Comparison of ENCODE assay signal across 8 mouse cellular contexts in genomic region chr7:118584257-118584907, GRCm38 (mm10). TPM values are rescaled to one million over a fixed set of nuclear protein-coding genes. Genes with fewer than 3 reads are reported as not detected.
DNase-seq lines count a peak whose midpoint lies in the region; ATAC-seq and TF ChIP-seq lines count a peak whose summit lies in the region.

Gene Tmc7, minus strand, starts transcription at chr7:118584736.

- no peaks in the 10 kb centered on the region for H3K27me3 ChIP-seq in intestine, postnatal 0 days (replicated peaks; ENCODE audit: control insufficient read depth, insufficient read depth, low read length)
- no peaks in the 10 kb centered on the region for H3K27me3 ChIP-seq in limb, embryonic 15.5 days
- no peaks in the 10 kb centered on the region for H3K27me3 ChIP-seq in stomach, postnatal 0 days (ENCODE audit: control insufficient read depth, insufficient read depth, low read length)

- H3K36me3 ChIP-seq in intestine, postnatal 0 days (ENCODE audit: control insufficient read depth, insufficient read depth): no peaks in the 10 kb centered on the region
- no peaks in the 10 kb centered on the region for H3K36me3 ChIP-seq in limb, embryonic 15.5 days
- H3K36me3 ChIP-seq in stomach, postnatal 0 days (ENCODE audit: control insufficient read depth, insufficient read depth, low read length): no peaks in the 10 kb centered on the region

- DNase-seq in left cerebral cortex, adult 18-20 months (ENCODE audit: low spot score in 2 of 2): peak; percentile 80 to 85
- DNase-seq in left cerebral cortex, adult 11 months (ENCODE audit: low spot score): no peak
- peak; percentile 88 for DNase-seq in embryo, embryonic 9.5 days (ENCODE audit: extremely low spot score)
- DNase-seq in naive thymus-derived CD4-positive, alpha-beta T cell, adult 2 months (ENCODE audit: low read depth): peak; percentile 15
- peak; percentile 92 for DNase-seq in stomach, postnatal 0 days (ENCODE audit: low spot score)

- peak; percentile 50 for ATAC-seq in granulocyte monocyte progenitor cell, adult 5-6 weeks (replicated peaks; ENCODE audit: poor library complexity, severe bottlenecking)
- peak; percentile 41 for ATAC-seq in intestine, postnatal 0 days
- ATAC-seq in limb, embryonic 15.5 days (ENCODE audit: insufficient number of reproducible peaks, low FRiP score, low TSS enrichment, low read depth): peak; percentile 66
- peak; percentile 77 for ATAC-seq in stomach, postnatal 0 days (ENCODE audit: low FRiP score, low TSS enrichment)

- H3K9ac ChIP-seq in intestine, postnatal 0 days (ENCODE audit: low read depth, low read length): peak within 1 kb of the TSS; percentile 77
- peak within 1 kb of the TSS; percentile 65 for H3K9ac ChIP-seq in limb, embryonic 15.5 days
- peak within 1 kb of the TSS; percentile 77 for H3K9ac ChIP-seq in stomach, postnatal 0 days (ENCODE audit: low read length)

- H3K4me2 ChIP-seq in intestine, postnatal 0 days (replicated peaks; ENCODE audit: low read depth): peak within 1 kb of the TSS; percentile 98
- peak within 1 kb of the TSS; percentile 97 for H3K4me2 ChIP-seq in limb, embryonic 15.5 days
- H3K4me2 ChIP-seq in stomach, postnatal 0 days (replicated peaks; ENCODE audit: low read depth): peak within 1 kb of the TSS; percentile 96

- TF ChIP-seq EP300 in stomach, postnatal 0 days (optimal IDR thresholded peaks at IDR 0.05): no peak

- H3K27ac ChIP-seq in intestine, postnatal 0 days (ENCODE audit: low read depth, low read length): peak within 1 kb of the TSS; percentile 50; the same call in 1 of the 2 replicates
- peak within 1 kb of the TSS; percentile 38; the same call in 1 of the 2 replicates for H3K27ac ChIP-seq in limb, embryonic 15.5 days
- peak within 1 kb of the TSS; percentile 83 for H3K27ac ChIP-seq in stomach, postnatal 0 days (replicated peaks)

- 1% methylated on average over 47 of the region's 51 CpGs for WGBS in intestine, postnatal 0 days
- under 1% methylated on average over 50 of the region's 51 CpGs for WGBS in limb, embryonic 15.5 days
- WGBS in stomach, postnatal 0 days: 1% methylated on average over 36 of the region's 51 CpGs

- H3K4me1 ChIP-seq in intestine, postnatal 0 days (replicated peaks; ENCODE audit: control insufficient read depth, insufficient read depth, low read length): no peaks in the 10 kb centered on the region
- H3K4me1 ChIP-seq in limb, embryonic 15.5 days: peaks cover 12% of the 10 kb centered on the region
- H3K4me1 ChIP-seq in stomach, postnatal 0 days (replicated peaks; ENCODE audit: control insufficient read depth, insufficient read depth): no peaks in the 10 kb centered on the region

- no peaks in the 10 kb centered on the region for H3K9me3 ChIP-seq in intestine, postnatal 0 days (ENCODE audit: control insufficient read depth)
- no peaks in the 10 kb centered on the region for H3K9me3 ChIP-seq in limb, embryonic 15.5 days
- no peaks in the 10 kb centered on the region for H3K9me3 ChIP-seq in stomach, postnatal 0 days (ENCODE audit: control insufficient read depth, low read length)

- H3K4me3 ChIP-seq in intestine, postnatal 0 days (ENCODE audit: low read depth, low read length): peak within 1 kb of the TSS; percentile 66
- H3K4me3 ChIP-seq in limb, embryonic 15.5 days: peak within 1 kb of the TSS; percentile 69
- H3K4me3 ChIP-seq in stomach, postnatal 0 days (ENCODE audit: low read depth, low read length): peak within 1 kb of the TSS; percentile 67

- TF ChIP-seq CTCF in intestine, postnatal 0 days (IDR thresholded peaks at IDR 0.05; ENCODE audit: low read depth): peak; percentile 49
- TF ChIP-seq CTCF in stomach, postnatal 0 days (IDR thresholded peaks at IDR 0.05; ENCODE audit: low read depth): peak; percentile 34; the same call in 1 of the 2 replicates

RNA-seq across cellular contexts. Expression of gene Tmc7, which starts in this region (rescaled TPM):
- total RNA-seq in left cerebral cortex, adult 18-20 months (2021): 10 to 100 TPM; 12.1 to 12.7 TPM
- 0.37 and 0.62 TPM in 2 replicates for total RNA-seq in granulocyte monocyte progenitor cell, adult 5-6 weeks (2014; fragmentation: Nextera tagmentation)
- 0.10 TPM in 1 of 2 replicates, not detected in the other for total RNA-seq in granulocyte monocyte progenitor cell, adult 5-6 weeks (2017)
- 1.4 and 1.5 TPM in 2 replicates for polyA plus RNA-seq in intestine, postnatal 0 days (2015; fragmentation: Nextera tagmentation; extraction: Ambion mirVana)
- polyA plus RNA-seq in limb, embryonic 15.5 days (2015; fragmentation: Nextera tagmentation; extraction: Ambion mirVana): 3.4 and 3.8 TPM in 2 replicates
- 5.9 and 7.0 TPM in 2 replicates for polyA plus RNA-seq in stomach, postnatal 0 days (2015; fragmentation: Nextera tagmentation; extraction: Ambion mirVana)

Comparison
In these comparisons a context has a peak if more than half of its experiments do, and no peak if none do; other contexts are left out.
1. RNA of gene Tmc7 (total RNA-seq): 12.1 to 12.7 TPM in left cerebral cortex, adult 18-20 months; 0.10 to 0.62 TPM in granulocyte monocyte progenitor cell, adult 5-6 weeks; every median in the first group is over 4 times any median in the second.
2. Peak in ATAC-seq in granulocyte monocyte progenitor cell, adult 5-6 weeks; RNA of the gene not detected or under 1 TPM.
3. Peak in every context shown above with its lines, with median percentiles within 50 percentile points of each other: ATAC-seq, H3K27ac ChIP-seq, H3K4me2 ChIP-seq, H3K4me3 ChIP-seq and H3K9ac ChIP-seq.